Mouse (Mus musculus) urinary bladder, postnatal 10 days (tissue): ENCODE measurements around the gene Atp9a.

Experiments
- DNase-seq: peaks from one replicate; pipeline ENCODE4 v3.0.0; 2022; ENCODE audit warnings: low spot score

The Atp9a gene

GRCm38 (mm10) chr2:168600750-168601490 lies 141.3 kb downstream of the Atp9a start:
- DNase-seq: no peak

- DNase-seq: no peak
These were observed 146.5 kb downstream of the Atp9a start for GRCm38 (mm10) chr2:168595693-168596092.

- no peak for DNase-seq
These were observed 148.5 kb downstream of the Atp9a start for GRCm38 (mm10) chr2:168593676-168594075.

DNA sequence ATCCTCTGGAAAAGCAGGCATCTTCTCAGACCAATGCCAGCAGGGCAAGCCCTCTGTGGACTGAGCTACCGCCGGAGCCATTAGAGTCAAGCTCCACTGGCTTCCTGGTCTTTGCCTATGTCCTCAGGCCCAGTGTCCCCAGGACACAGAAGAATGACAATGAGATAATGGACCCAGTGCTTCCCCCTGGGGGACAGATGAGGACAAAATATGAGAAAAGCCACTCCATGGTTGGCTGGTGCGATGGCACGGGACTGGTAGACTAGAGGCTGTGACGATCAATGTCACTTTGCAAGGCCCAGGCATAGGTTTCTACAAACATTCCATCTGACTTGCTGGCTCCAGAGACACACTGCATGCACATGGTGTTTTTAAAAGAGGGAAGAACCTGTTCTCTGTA lies 149.2 kb downstream of the Atp9a start:
- no peak for DNase-seq

DNA sequence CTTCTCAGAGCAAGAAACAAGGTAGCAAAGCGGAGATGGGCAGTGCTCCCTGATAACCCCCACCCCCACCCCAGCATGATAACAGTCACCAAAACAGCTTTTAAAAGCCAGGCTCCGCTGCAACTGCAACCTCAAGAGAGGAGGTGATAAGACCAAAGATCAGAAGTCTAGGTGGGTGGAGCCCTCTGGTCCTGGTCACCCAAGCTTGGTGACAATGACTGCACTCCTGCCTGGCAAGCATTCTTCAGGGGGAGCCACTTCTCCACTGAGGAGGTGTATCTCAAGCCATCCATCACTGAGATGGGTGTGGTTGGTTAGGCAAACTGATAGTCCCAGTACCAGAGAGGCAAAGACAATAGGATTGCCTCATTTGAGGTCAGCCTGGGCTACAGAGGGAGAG lies 151.1 kb downstream of the Atp9a start:
- no peak for DNase-seq

GRCm38 (mm10) chr2:168590556-168590955 lies 151.7 kb downstream of the Atp9a start:
- no peak for DNase-seq

- DNase-seq: no peak
These were observed 152.0 kb downstream of the Atp9a start for GRCm38 (mm10) chr2:168590168-168590551.

GRCm38 (mm10) chr2:168589368-168590167 lies 152.6 kb downstream of the Atp9a start:
- no peak for DNase-seq

DNA sequence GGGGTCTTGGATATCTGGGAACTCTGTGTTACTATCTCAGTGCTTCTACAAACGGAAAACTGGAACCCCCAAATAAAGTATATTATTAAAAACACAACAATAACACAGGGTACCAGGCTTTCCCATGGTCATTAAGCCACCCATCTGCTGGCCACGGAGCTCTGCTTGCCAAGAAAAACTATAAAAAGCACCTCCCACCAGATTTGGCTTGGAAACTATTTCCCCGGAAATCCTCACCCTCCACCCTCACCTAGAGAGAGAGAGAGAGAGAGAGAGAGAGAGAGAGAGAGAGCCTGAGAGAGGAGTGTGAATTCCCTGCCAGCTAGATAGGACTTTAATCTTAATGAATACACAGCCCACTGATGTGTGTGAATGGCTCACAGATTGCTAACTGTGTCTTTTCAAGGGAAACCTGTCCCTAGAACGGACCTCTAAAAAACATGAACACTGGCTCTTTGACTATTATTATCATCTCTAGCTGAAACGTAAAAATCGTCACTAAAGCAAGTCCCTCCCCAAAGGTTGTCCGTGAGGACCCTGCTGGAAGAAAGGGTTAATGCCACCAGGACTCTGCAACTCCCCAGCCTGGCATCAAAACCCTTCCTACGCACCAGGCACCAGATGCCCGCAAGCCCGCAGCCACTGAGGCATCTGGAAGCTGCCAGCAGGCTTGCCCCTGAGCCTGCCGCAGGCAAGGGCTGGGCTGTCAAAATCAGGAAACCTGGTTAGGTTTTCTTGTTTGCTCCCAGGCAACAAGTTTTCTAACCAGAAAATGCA lies 153.4 kb downstream of the Atp9a start:
- no peak for DNase-seq

- DNase-seq: no peak
These were observed 155.1 kb downstream of the Atp9a start for GRCm38 (mm10) chr2:168587159-168587558.

DNA sequence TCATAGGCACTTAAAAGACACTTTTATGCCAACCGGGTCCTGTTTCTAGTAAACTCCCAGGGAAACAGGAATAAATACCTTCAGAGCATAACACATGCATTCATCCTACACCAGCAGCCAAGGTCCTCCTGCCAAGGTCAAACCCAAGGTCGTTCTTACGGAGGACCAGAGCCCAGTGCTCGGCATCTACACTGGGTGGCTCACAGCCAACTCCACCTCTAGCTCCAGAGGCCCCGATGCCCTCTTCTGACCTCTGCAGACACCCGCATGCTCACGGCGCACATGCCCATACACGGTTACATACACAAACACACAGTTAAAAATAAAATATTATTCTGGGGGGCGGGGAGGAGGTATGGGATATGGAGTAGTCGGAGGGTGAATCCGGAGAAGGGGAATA lies 155.7 kb downstream of the Atp9a start:
- DNase-seq: no peak

DNA sequence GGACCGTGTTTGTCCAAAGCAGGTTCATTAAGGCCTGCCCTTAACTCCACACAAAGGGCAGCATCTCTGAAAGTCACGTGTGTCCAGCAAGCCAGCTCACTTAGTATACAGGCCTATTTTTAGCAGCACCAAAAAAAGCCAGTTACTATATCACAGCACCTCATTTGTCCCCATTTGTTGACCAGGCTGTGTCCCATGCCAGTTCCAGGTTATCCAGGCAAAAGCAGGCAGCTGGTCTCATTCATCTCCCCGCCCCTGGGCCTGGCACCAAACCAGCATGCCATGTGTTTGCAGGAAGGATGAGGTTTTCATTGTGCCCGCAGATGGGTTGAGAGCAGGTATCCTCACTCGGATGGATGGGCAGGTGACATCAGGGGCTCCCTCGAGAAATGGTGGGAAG lies 157.4 kb downstream of the Atp9a start:
- DNase-seq: no peak
